Mouse (Mus musculus): ENCODE data around the gene Dscaml1.

GRCm38 (mm10) chr9:45412700-45413477, 13.5 kb upstream of the Dscaml1 start:
- TF ChIP-seq CTCF (conservative IDR thresholded peaks at IDR 0.05; ENCODE audit: insufficient read depth, insufficient read length, low read depth, low read length) (no peak), POLR2A (IDR thresholded peaks at IDR 0.05; ENCODE audit: low read depth, low read length) (peak; percentile 28)

Measured in kidney, adult 2 months (tissue).